Mouse (Mus musculus) neural tube, embryonic 15.5 days (tissue): ENCODE measurements around the gene Best1. TPM values are rescaled to one million over a fixed set of nuclear protein-coding genes. Genes with fewer than 3 reads are reported as not detected.
"Not testable (repeated sequence)": the region's sequence is repeated elsewhere in the genome, so short reads cannot be mapped to it uniquely, and the experiment has no call there.

ENCODE experiments used
- ATAC-seq: fragments of 200-750 bp; cut with Nextera tagmentation; 2 replicates; pipeline ENCODE4 v1.8.0; 2017; ENCODE audit warnings: mild to moderate bottlenecking, moderate TSS enrichment, moderate library complexity; ENCODE audit not compliant: low FRiP score
- H3K27ac ChIP-seq: fragments of 300-500 bp; sonication (generic); replicated peaks from 2 replicates; pipeline ENCODE4 v1.5.1; 2015; ENCODE audit warnings: mild to moderate bottlenecking, inconsistent platforms
- H3K27me3 ChIP-seq: fragments of 300-500 bp; sonication (generic); replicated peaks from 2 replicates; pipeline ENCODE4 v1.6.1; 2015; ENCODE audit warnings: inconsistent platforms
- H3K36me3 ChIP-seq: fragments of 300-500 bp; sonication (generic); 2 replicates; pipeline ENCODE4 v1.6.1; 2015; ENCODE audit warnings: inconsistent platforms
- H3K4me1 ChIP-seq: fragments of 300-500 bp; sonication (generic); 2 replicates; pipeline ENCODE4 v1.6.1; 2015; ENCODE audit warnings: inconsistent platforms
- H3K4me2 ChIP-seq: fragments of 300-500 bp; sonication (generic); 2 replicates; pipeline ENCODE4 v1.6.1; 2015; ENCODE audit warnings: inconsistent platforms, mild to moderate bottlenecking, moderate library complexity
- H3K4me3 ChIP-seq: fragments of 300-500 bp; sonication (generic); replicated peaks from 2 replicates; pipeline ENCODE4 v1.5.1; 2015; ENCODE audit warnings: mild to moderate bottlenecking, inconsistent platforms
- H3K9ac ChIP-seq: fragments of 300-500 bp; sonication (generic); replicated peaks from 2 replicates; pipeline ENCODE4 v1.6.1; 2015; ENCODE audit warnings: mild to moderate bottlenecking, inconsistent platforms
- H3K9me3 ChIP-seq: fragments of 300-500 bp; sonication (generic); replicated peaks from 2 replicates; pipeline ENCODE4 v1.6.1; 2016; ENCODE audit warnings: inconsistent platforms
- WGBS: fragments of 180-500 bp; shearing (Covaris S2); methylation state at CpG from one replicate; pipeline ENCODE4 v1.1.7; 2015; ENCODE audit warnings: mixed read lengths; 5-methylcytosine and 5-hydroxymethylcytosine counted together
- polyA plus RNA-seq: library from polyadenylated mRNA; unstranded; fragments of >200 nt; fragmentation: Nextera tagmentation; extraction: Ambion mirVana; gene quantifications from 2 replicates; pipeline ENCODE4 v1.2.1, GENCODE M21; 2015

Best1 gene
- polyA plus RNA-seq, 1 experiment from 2014 or later: 2.3 TPM

- H3K9me3 ChIP-seq: no peaks in the 10 kb centered on the region
Measured at GRCm38 (mm10) chr19:9977085-9977484, 24.3 kb downstream of the Best1 start.

GRCm38 (mm10) chr19:9974853-9975252 lies 26.6 kb downstream of the Best1 start:
- not testable (repeated sequence) for H3K27ac ChIP-seq, H3K4me3 ChIP-seq, H3K9me3 ChIP-seq, H3K27me3 ChIP-seq, H3K4me2 ChIP-seq, H3K36me3 ChIP-seq, H3K4me1 ChIP-seq, ATAC-seq, H3K9ac ChIP-seq
- WGBS: 70% methylated on average over 2 of the region's 2 CpGs

More at GRCm38 (mm10) chr19:9977085-9977484, 24.3 kb downstream of the Best1 start:
- Histone ChIP-seq H3K4me1 (peaks cover 12% of the 10 kb centered on the region), H3K36me3 (no peaks in the 10 kb centered on the region), H3K9ac (no peak overlapping the region), H3K27me3 (no peaks in the 10 kb centered on the region), H3K4me2 (no peak overlapping the region), H3K4me3 (no peak overlapping the region), H3K27ac (no peak overlapping the region)
- no peak for ATAC-seq
- WGBS: 88% methylated on average over 10 of the region's 10 CpGs

GRCm38 (mm10) chr19:9968081-9968787 lies 33.2 kb downstream of the Best1 start:
- 0 out of 2 replicates have a peak, but pooled peaks cover 4% of the 10 kb centered on the region for H3K4me1 ChIP-seq
- no peaks in the 10 kb centered on the region for H3K36me3 ChIP-seq
- H3K27ac ChIP-seq: no peak overlapping the region
- no peak for ATAC-seq
- no peak overlapping the region for H3K4me2 ChIP-seq
- H3K9me3 ChIP-seq: no peaks in the 10 kb centered on the region
- WGBS: 77% methylated on average over 10 of the region's 10 CpGs
- H3K4me3 ChIP-seq: no peak overlapping the region
- H3K9ac ChIP-seq: no peak overlapping the region
- H3K27me3 ChIP-seq: no peaks in the 10 kb centered on the region

GRCm38 (mm10) chr19:9966096-9966867 lies 35.2 kb downstream of the Best1 start:
- ATAC-seq: no peak

GRCm38 (mm10) chr19:9964205-9964916 lies 37.1 kb downstream of the Best1 start:
- Histone ChIP-seq H3K4me2 (no peak overlapping the region), H3K9me3 (no peaks in the 10 kb centered on the region), H3K36me3 (no peaks in the 10 kb centered on the region), H3K27me3 (no peaks in the 10 kb centered on the region), H3K4me1 (0 out of 2 replicates have a peak, but pooled peaks cover 4% of the 10 kb centered on the region), H3K9ac (no peak overlapping the region), H3K4me3 (no peak overlapping the region), H3K27ac (no peak overlapping the region)
- ATAC-seq: no peak
- WGBS: 30% methylated on average over 7 of the region's 7 CpGs

More at GRCm38 (mm10) chr19:9966096-9966867, 35.2 kb downstream of the Best1 start:
- Histone ChIP-seq H3K4me2 (no peak overlapping the region), H3K4me1 (0 out of 2 replicates have a peak, but pooled peaks cover 4% of the 10 kb centered on the region), H3K9ac (no peak overlapping the region), H3K27ac (no peak overlapping the region), H3K36me3 (no peaks in the 10 kb centered on the region), H3K9me3 (no peaks in the 10 kb centered on the region), H3K27me3 (no peaks in the 10 kb centered on the region), H3K4me3 (no peak overlapping the region)
- WGBS: 47% methylated on average over 2 of the region's 2 CpGs

- H3K4me3 ChIP-seq: no peak overlapping the region
- ATAC-seq: no peak
- 71% methylated on average over 5 of the region's 5 CpGs for WGBS
- no peaks in the 10 kb centered on the region for H3K9me3 ChIP-seq
- no peak overlapping the region for H3K4me2 ChIP-seq
- H3K36me3 ChIP-seq: no peaks in the 10 kb centered on the region
- no peaks in the 10 kb centered on the region for H3K27me3 ChIP-seq
- H3K27ac ChIP-seq: no peak overlapping the region
- H3K9ac ChIP-seq: no peak overlapping the region
- H3K4me1 ChIP-seq: 0 out of 2 replicates have a peak, but pooled peaks cover 3% of the 10 kb centered on the region
Measured at GRCm38 (mm10) chr19:9960769-9961168, 40.7 kb downstream of the Best1 start.

- Histone ChIP-seq H3K4me3 (no peak overlapping the region), H3K27ac (no peak overlapping the region), H3K4me2 (no peak overlapping the region), H3K36me3 (no peaks in the 10 kb centered on the region), H3K27me3 (no peaks in the 10 kb centered on the region), H3K9ac (no peak overlapping the region), H3K4me1 (peaks cover 11% of the 10 kb centered on the region; the same call in 1 of the 2 replicates), H3K9me3 (no peaks in the 10 kb centered on the region)
- WGBS: 91% methylated on average over 5 of the region's 5 CpGs
- no peak for ATAC-seq
Measured at GRCm38 (mm10) chr19:9957965-9958364, 43.5 kb downstream of the Best1 start.

- no peak for ATAC-seq
- H3K9ac ChIP-seq: no peak overlapping the region
- H3K4me2 ChIP-seq: no peak overlapping the region
- 78% methylated on average over 4 of the region's 4 CpGs for WGBS
- no peak overlapping the region for H3K4me3 ChIP-seq
- no peaks in the 10 kb centered on the region for H3K9me3 ChIP-seq
- H3K27me3 ChIP-seq: no peaks in the 10 kb centered on the region
- no peaks in the 10 kb centered on the region for H3K36me3 ChIP-seq
- H3K27ac ChIP-seq: no peak overlapping the region
- peaks cover 11% of the 10 kb centered on the region; the same call in 1 of the 2 replicates for H3K4me1 ChIP-seq
Measured at GRCm38 (mm10) chr19:9956624-9957388, 44.6 kb downstream of the Best1 start.

GRCm38 (mm10) chr19:9955438-9955837 lies 46.0 kb downstream of the Best1 start:
- H3K9ac ChIP-seq: no peak overlapping the region

GRCm38 (mm10) chr19:9954811-9955202 lies 46.6 kb downstream of the Best1 start:
- no peaks in the 10 kb centered on the region for H3K36me3 ChIP-seq
- 46% methylated on average over 5 of the region's 5 CpGs for WGBS
- no peak overlapping the region for H3K9ac ChIP-seq
- no peak overlapping the region for H3K4me3 ChIP-seq
- H3K4me2 ChIP-seq: peak overlapping the region; percentile 17; the same call in 1 of the 2 replicates
- peak overlapping the region; percentile 78 for H3K27ac ChIP-seq
- H3K27me3 ChIP-seq: no peaks in the 10 kb centered on the region
- no peaks in the 10 kb centered on the region for H3K9me3 ChIP-seq
- peaks cover 11% of the 10 kb centered on the region; the same call in 1 of the 2 replicates for H3K4me1 ChIP-seq
- peak; percentile 35; the same call in 1 of the 2 replicates for ATAC-seq

More at GRCm38 (mm10) chr19:9955438-9955837, 46.0 kb downstream of the Best1 start:
- 88% methylated on average over 1 of the region's 1 CpGs for WGBS
- Histone ChIP-seq H3K27ac (peak overlapping the region; percentile 78; the same call in 1 of the 2 replicates), H3K4me3 (no peak overlapping the region), H3K9me3 (no peaks in the 10 kb centered on the region), H3K4me1 (peaks cover 11% of the 10 kb centered on the region; the same call in 1 of the 2 replicates), H3K4me2 (no peak overlapping the region), H3K36me3 (no peaks in the 10 kb centered on the region), H3K27me3 (no peaks in the 10 kb centered on the region)
- ATAC-seq: no peak
